Mouse (Mus musculus) left cerebral cortex, postnatal 10 days (tissue): ENCODE data around the gene Setd2. TPM values are rescaled to one million over a fixed set of nuclear protein-coding genes. Genes with fewer than 3 reads are reported as not detected.

Experiments used
- DNase-seq, 2 experiments: peaks; one replicate each; pipeline ENCODE4 v3.0.0; 2021 to 2022; ENCODE audit warnings: low spot score in 2 of 2, mixed read lengths in 1 of 2; ENCODE audit errors: extremely low spot score in 1 of 2
- intact Hi-C: fragments of 180-260 bp; cut with DNase I; formaldehyde crosslinking; loops from one replicate; pipeline ENCODE4 v1.15.1; 2025
- total RNA-seq, 2 experiments: library from RNA; stranded (reverse); gene quantifications; 2 replicates each; pipeline ENCODE4 v1.2.3; 2021

Setd2 gene
- total RNA-seq, 2 experiments from 2014 or later, result 77.2 to 80.2 TPM

DNA sequence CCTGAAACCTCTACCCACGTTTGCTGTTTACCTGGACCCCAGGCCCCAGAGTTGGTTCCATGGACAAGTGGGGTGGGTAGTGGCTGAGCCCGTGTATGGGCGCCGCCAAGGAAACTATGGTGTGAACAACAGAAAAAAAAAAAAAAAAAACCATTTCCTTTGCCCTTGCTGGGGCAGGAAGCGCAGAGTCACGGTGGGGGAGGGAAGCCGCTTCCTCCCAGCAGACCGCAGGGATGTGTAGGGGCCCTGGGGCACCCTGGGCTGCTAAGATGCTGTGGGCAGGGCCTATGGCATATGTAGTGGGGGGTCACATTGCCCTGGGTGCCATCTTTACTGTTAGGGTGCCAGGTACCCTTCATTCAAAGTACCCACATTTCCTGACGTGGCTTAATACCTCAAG lies 112.8 kb downstream of the Setd2 start:
- peak in 1 of 2 experiments; percentile 48 for DNase-seq
- intact Hi-C loops, result loop anchor here (5.0 kb wide), 1 partner anchor 47 kb away; no protein-coding TSS in a partner anchor

DNA sequence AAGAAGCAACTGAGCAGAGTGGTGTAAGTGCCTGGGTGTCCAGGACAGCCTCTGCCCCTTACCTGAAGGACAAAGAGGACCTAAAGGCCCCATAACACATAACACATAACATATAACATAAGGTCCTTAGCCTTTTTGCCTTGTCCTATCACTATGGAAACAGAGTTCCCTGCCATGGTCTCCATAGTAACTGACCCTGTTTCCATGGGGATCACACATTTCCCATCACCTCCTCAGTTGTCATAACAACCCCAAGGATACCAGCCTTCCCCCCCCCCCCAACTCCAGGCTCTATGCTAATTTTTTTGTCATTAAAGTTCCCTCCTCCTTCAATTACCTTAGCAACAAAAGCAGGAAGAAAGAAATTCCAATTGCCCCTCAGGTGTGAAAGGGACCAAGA lies 117.4 kb downstream of the Setd2 start:
- peak in 1 of 2 experiments; percentile 67 for DNase-seq
- intact Hi-C loops, result loop anchor here (5.0 kb wide), 1 partner anchor 43 kb away; no protein-coding TSS in a partner anchor

DNA sequence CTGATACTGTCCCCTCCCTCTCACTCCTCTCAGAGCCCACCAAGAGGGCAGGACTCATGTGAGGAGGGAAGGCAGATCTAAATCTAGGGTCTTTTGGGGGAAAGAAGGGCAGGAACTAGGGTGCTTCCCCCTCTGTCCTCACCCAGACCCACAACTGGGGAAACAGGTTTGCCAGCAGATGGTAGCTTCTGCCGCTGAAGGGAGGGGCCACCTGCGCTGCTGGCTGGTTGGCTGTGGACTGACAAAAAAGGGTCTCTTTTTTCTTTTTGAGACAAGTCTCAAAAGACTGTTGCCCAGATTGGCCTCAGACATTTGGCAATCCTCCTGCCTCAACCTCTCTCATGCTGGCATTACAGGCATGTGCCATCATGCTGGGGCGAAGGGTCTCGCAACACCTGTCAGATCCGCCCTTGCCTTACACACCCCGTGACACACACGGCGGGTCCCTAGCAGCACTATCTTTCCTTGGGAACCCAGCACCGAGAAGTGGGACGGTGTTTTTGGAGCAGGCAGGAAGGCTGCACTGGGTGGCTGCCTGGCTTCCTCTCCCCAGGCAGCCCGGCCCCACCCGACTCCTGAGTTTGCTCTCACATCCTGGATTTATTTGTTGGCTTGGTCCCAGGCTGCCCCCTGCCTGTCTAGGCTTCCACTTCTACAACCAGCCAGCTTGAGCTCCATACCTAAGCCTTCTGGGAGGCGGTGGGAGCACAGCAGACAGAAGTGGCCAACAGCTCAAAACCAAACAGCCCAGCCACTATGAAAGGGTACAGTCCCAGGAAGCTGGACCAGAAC lies 119.7 kb downstream of the Setd2 start:
- intact Hi-C loops, result no loop called here
- peak in 1 of 2 experiments; percentile 84 for DNase-seq

DNA sequence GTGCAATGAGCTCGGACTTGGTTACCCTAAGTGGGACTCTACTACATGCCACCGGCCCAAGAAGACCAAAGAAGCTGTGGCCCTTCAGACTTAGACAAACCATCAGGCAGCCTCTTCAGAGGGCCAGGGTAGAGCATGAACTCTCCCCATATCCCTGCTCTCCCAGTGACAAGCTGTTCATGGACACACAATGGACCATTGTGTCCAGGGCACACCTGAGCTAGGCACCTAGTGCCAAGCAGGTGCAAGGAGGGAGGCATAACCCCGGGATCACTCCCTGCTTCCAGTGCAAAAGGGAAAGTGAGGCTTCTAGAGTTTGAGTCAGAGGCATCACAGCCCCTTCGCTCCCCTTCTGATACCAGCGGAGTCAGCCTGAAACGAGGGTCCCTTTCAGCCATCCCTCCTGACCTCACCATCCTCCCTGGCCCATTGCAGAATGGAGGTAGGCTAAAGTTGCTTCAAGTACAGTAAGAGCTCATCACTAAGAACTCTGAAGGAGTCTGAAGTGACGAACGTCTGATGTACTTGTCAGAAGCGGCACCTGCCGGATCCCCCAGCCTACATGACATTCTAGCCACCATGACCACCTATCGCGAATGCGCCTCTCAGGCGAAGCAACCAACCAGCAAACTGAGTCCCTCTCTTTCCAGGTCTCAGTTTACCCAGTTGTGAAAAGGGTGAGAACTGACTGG lies 120.7 kb downstream of the Setd2 start:
- DNase-seq, result no peak
- intact Hi-C loops, result no loop called here

DNA sequence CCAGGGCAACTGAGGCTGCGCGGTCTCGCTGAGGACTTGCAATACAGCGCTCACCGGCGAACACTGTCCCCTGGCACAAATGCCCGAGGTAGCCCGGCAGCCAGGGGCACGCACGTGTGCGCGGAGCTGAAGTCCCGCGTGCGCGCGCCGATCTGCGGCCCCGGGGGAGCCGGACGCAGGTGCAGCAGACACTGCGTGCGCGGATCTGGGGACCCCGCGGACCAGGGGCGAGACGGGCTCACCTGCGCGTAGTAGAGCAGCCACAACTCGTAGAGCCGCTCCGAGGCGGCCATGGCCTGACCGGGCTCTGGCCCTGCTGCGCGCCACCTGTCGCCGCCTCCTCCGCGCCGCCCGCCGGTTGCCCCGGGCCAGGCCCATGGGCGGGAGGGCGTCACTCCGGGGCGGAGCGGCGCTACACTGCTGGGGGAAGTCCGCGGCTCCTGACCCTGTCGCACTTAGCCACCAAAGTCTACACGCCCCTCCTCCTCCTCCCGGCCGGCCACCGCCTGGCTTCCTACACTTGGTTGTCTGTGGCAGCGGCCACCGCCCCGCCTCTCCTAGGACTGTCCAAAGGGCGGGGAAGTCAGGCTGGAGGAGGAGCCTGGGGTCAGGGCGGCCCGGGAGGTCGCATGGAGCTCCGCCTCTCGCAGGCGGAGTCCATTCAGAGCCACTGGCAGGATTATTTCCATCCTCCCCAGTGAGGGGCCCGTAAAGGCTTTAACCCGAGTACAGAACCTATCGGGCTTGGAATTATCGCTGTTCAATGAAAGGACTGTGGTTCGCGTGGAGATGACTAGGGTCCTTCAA lies 121.5 kb downstream of the Setd2 start, which contains the start of gene Nbeal2:
TSS of gene Nbeal2 (minus strand) at position 507 of the 807 bp plus-strand sequence.
- DNase-seq, result peak; percentile 74 to 95
- intact Hi-C loops, result no loop called here

DNA sequence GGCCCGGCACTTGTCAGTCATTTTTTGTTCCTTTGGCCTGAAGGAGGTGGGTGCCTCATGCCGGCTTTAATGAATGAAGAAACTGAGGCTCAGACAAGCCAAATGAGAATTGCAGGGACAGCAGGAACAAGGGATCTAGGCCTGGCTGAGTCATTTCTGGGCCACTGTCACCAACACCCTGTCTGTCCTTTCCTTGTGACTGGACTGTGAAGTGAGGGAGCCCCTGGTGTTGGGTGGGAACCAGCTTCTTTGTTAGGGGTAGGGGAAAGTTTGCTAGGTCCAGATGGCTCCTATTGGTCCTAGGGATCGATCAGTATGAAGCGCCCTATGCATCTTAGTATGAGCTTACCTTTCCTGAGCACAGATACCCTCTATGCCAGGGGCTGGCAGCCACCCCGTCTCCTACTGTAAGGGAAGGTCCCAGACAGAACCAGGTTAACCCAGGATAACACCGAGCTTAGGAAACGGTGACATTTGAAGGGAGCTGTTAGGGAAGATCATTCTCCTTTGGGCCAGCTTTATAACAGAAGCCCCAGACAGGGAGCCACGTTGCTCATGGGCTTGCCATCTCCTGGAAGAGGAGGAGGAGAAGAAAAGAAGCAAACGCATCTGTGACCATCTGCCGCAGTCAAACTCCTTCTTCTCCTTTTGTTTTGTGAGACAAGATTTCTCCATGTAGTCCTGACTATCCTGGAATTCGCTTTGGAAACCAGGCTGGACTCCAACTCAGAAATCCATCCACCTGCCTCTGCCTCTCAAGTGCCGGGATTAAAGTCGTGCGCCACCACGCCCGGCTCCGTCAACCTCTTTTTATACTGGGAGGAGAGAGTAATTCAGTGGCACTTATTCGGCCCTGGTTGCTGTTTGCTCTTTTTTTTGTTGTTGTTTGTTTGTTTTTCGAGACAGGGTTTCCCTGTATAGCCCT lies 122.6 kb downstream of the Setd2 start:
- intact Hi-C loops, result no loop called here
- DNase-seq, result no peak

DNA sequence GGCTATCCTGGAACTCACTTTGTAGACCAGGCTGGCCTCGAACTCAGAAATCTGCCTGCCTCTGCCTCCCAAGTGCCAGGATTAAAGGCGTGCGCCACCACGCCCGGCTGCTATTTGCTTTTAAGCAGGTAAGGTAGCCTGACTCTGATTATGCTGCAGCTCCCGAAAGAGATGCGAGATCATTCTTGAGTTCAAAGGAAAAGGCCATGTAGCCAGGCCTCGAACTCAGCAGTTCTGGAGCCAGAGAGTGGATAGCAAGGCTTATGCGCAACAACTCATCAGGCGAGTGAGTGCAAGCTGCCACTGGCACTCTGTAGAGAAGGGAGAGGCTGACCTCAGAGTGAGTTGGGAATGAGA lies 123.2 kb downstream of the Setd2 start:
- no peak for DNase-seq
- intact Hi-C loops, result no loop called here

DNA sequence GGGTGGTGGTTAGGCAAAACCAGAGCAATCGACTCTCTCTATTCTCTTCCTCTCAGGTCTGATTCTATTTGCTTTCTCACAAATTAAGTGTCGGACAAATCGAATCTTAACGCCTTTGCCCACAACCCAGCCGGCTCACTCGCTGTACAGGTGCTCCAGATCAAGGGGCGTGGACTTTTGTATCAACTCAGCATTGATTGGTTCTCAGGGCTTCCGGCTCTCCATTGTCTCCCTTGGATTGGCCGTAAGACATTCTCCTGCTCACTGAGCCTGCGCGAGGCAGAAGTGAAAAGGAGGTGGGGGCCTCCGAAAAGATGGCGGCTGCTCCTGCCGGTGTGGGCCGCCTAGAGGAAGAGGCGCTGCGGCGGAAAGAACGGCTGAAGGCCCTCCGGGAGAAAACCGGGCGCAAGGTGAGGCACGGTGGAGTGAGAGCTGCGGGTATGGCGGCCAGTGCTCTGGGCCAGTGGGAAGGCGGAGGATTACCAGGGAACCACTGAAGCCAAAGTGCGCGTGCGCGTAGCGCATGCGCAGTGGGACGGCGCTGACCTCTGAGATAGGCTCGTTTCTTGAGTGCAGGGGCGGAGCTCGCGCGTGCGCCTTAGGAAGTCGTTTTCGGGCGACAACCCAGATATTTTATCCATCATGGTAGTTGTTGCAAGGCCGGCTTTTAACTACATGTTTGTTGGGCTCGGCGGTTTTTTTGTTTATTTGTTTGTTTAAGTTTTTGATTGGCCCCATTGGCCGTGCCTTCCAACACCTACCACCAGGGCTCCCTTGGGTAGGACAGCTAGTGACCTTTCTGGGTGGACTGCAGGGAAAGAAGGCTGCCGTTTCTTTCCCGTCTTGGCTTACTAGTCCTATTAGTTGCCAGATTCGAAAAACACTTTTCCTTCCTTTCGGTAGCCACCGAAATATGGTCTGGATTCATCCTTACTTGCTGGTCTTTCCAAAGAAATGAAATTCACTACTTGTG lies 124.1 kb downstream of the Setd2 start, which contains the start of gene Ccdc12:
TSS of gene Ccdc12 (plus strand) at position 255 of the 973 bp plus-strand sequence.
- DNase-seq, result peak; percentile 94 to 95
- intact Hi-C loops, result no loop called here

DNA sequence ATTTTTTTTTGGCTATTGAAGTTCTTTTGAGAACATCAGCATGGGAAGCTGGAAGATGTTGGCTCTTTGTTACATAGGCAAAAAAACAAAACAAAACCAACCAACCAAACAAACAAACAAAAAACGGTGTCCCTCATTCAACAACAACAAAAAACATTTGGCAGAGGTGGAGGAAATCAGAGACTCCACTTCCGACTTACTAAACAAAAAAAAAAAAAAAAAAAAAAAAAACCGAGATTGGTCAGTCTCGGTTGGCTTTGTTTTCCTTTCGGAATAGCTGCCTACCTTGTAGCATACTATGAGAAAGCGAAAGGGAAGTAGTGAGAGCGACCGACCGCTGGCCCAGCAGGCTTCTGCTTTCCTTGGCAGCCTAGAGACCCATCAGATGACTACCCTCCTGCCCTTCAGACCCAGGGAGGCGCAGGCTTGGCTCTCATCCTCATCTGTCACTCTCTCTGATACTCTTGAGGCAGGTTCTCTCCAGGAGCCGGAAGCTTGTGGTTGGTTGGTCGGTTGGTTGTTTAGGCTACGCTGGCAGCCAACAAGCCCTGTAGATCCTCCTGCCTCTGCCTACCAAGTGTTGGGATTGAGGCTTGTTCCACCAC lies 125.2 kb downstream of the Setd2 start:
- intact Hi-C loops, result no loop called here
- peak in 1 of 2 experiments; percentile 66 for DNase-seq

DNA sequence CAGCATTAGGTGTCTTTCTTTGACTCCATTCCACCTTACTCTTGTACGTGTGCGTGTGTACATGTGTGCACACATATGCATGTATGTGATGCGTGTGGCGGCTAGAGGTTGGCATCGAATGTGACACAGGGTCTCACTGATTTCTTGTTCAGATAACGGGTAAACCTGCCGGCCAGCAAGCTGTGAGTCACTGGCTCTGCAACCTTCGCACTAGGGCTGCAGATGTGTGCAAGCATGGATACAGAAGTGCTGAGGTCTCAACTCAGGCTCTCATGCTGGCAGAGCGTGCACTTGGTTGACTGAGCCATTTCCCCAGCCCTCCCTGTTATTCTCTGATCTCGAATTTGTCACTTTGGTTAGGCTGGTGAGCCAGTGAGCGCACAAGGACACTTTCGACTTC lies 127.1 kb downstream of the Setd2 start:
- no peak for DNase-seq
- intact Hi-C loops, result no loop called here

DNA sequence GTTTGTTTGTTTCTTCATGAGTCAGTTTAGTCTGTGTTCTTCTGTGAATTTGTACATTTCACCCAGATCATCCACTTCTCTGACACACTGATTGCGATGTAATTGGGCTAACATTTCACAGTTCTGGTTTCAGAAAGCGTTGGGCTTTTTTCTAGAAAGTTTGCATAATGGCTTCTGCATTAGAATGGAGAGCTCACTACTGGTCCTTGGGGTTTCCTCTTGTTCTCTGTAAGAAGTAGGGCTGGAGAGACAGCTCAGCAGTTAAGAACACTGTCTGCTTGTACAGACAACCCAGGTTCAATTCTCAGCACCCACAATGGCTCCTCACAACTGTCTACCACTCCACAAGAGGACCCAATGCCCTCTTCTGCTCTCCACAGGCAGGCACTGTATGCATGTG lies 127.8 kb downstream of the Setd2 start:
- intact Hi-C loops, result no loop called here
- DNase-seq, result no peak

DNA sequence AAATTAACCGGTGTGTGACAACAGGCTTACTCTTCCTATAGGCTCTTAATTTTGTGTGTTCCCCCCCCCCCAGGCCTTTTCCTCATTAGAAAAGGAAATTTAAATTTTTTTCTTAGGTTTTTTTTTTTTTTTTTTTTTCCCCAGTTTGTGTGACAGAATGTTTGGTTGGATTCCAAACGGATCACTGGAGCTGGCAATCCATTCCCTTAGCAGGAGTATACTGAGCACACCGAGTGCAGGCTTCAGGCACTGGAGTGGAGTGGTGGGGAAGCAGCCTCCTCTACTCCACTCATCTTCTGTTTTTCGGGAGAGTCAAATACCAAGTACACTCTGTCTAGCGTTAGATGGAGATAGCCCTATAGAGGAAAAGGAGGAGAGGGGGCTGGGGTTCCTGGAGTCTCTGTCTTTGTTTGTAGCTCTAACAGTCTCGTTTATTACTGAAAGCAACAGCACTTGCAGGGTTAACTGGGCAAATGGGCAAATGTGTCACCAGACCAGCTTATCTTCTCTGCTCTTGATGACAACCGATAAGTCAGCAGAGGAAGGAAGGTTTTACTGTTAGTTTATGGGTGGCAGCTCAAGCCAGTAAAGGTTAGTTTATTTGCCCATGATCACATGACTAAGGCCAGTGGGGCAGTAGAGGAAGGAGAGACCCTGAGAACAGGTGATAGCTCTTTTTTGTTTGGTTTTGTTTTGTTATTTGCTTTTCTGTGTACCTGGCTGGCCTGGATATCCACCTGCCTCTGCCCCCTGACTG lies 128.6 kb downstream of the Setd2 start:
- intact Hi-C loops, result no loop called here
- no peak for DNase-seq

DNA sequence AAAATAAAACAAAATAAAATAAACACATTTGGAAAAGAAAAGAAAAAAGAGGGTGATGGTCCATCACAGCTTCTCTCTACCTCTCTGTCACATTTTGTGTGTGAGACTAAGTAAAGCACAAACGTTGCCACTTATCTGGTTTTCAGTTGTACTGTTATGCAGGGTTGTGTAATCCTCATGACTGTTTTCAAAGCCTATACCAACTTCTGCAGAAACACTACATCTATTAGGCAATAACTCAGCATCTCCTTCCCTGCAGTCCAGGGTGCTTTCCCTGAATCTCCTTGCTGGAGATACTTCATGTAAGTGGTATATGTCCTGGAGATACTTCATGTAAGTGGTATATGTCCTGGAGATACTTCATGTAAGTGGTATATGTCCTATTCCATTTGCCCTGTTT lies 130.4 kb downstream of the Setd2 start:
- intact Hi-C loops, result no loop called here
- DNase-seq, result no peak

DNA sequence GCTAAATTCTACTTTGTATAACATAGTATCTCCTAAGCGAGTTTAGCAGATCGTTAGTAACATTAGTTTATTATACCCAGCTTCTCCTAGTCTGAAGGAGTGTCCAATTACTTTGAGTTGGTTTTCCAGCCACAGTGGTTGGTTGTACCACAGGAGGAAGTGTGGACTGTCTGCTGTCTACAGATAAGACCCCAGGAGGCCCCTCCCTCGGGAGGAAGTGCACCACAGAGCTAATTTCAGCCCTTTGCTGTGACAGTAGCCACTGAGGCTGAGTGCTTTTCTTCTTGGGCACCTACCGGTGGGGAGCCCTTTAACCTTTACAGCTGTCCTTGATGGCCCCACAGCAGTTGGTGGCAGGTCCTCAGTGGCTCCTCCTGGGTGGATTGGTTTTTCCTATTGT lies 133.5 kb downstream of the Setd2 start:
- DNase-seq, result peak in 1 of 2 experiments; percentile 74
- intact Hi-C loops, result no loop called here

DNA sequence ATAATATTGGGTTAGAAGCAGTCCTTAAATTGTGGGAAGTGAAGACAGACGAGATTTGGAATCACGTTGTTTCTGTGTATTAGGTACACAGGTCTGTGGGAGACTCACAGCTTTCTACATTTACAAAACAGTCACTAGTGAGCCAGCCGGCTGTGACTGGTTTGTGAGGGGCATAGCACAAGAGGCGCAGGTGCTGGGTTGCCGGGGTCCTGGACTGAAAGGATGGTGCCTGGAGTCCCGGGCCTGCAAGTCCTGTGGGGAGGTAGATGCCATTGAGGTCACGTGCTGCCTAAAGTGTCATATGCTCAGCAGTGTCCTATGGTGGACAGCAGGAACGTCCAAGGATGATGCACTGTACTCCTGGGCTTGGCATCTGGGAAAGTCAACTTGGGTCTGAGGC lies 134.0 kb downstream of the Setd2 start:
- intact Hi-C loops, result no loop called here
- no peak for DNase-seq

DNA sequence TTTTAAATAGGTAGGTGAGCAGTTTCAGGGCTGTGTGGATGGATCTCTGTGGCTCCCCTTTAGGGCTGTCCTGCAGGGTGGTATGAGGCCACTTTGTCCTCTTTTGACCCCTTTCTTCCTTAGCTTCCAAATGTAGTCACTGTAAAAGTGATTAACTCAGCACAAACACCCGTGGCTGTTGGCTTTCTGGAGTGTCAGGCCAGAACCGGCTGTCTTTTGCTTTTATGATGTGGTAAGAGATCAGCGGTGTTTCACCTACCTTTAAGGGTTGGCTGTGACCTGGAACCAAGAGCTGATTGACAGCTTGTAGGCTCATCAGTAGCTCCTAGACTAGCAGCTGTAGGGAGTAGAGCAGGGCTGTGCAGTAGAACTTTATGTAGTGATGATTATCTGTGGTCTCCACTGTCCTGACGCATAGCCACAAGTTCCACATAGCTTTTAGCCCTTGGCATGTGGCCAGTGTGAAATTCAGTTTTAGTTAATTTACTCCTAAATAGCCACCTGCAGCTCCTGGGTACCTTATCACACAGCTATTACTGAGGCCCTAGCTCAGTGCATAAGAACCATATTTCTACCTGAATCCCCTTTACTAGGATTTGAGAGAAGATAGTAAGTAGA lies 134.9 kb downstream of the Setd2 start:
- DNase-seq, result no peak
- intact Hi-C loops, result no loop called here
